Mouse (Mus musculus): ENCODE data around the gene Lrrc45.

- TF ChIP-seq NRF1 (IDR thresholded peaks at IDR 0.05; ENCODE audit: low read depth, low read length): no peak
- TF ChIP-seq EP300 (IDR thresholded peaks at IDR 0.05; ENCODE audit: low read length): no peak
- TF ChIP-seq CTCF (conservative IDR thresholded peaks at IDR 0.05 in 1 of 2, IDR thresholded peaks at IDR 0.05 in 1 of 2; ENCODE audit: low read depth in 2 of 2, low read length in 2 of 2): no peak
- no peak for TF ChIP-seq ETS1 (conservative IDR thresholded peaks at IDR 0.05; ENCODE audit: low read depth, low read length)
- TF ChIP-seq MAFK (IDR thresholded peaks at IDR 0.05; ENCODE audit: insufficient replicate concordance, low read length): no peak
- no peak for TF ChIP-seq HCFC1 (IDR thresholded peaks at IDR 0.05; ENCODE audit: low read depth, low read length)
- no peak for TF ChIP-seq ZMIZ1 (IDR thresholded peaks at IDR 0.05; ENCODE audit: low read depth, low read length)
- TF ChIP-seq CHD1 (IDR thresholded peaks at IDR 0.05; ENCODE audit: low read depth, low read length): no peak
- no peak for TF ChIP-seq POLR2A (IDR thresholded peaks at IDR 0.05; ENCODE audit: low read depth, low read length)
- no peak for TF ChIP-seq ZC3H11A (IDR thresholded peaks at IDR 0.05; ENCODE audit: low read depth, low read length)
- TF ChIP-seq USF2 (conservative IDR thresholded peaks at IDR 0.05; ENCODE audit: low read depth, low read length): no peak
- TF ChIP-seq JUN (IDR thresholded peaks at IDR 0.05; ENCODE audit: insufficient read depth, low read depth, low read length): no peak
- TF ChIP-seq E2F4 (IDR thresholded peaks at IDR 0.05; ENCODE audit: insufficient replicate concordance, low read depth, low read length): no peak
- no peak for TF ChIP-seq USF1 (IDR thresholded peaks at IDR 0.05; ENCODE audit: low read depth, low read length)
Observed at GRCm38 (mm10) chr11:120727564-120727963, 13.8 kb downstream of the Lrrc45 start.
